Mouse (Mus musculus) CH12.LX (cell line): Measurements from ENCODE around the gene Olfr107. TPM values are rescaled to one million over a fixed set of nuclear protein-coding genes. Genes with fewer than 3 reads are reported as not detected.

Experiments used
- DNase-seq: peaks from one replicate; pipeline ENCODE4 v3.0.0-alpha.2; 2013; ENCODE audit errors: extremely low read depth
- H3K27ac ChIP-seq: 2 replicates; pipeline ENCODE4 v1.5.1; 2012; ENCODE audit warnings: low read depth, mild to moderate bottlenecking, control low read depth, moderate library complexity; ENCODE audit not compliant: insufficient read depth
- H3K27me3 ChIP-seq: replicated peaks from 2 replicates; pipeline ENCODE3; 2012; ENCODE audit warnings: inconsistent platforms
- H3K36me3 ChIP-seq, 2 experiments: replicated peaks in 1 of 2; 2 replicates each; pipeline versions ENCODE3 to v1.6.1; 2012; ENCODE audit warnings: inconsistent platforms in 1 of 2, low read length in 1 of 2, mild to moderate bottlenecking in 1 of 2, mixed read lengths in 1 of 2, moderate library complexity in 1 of 2; ENCODE audit not compliant: control insufficient read depth in 1 of 2, insufficient read depth in 1 of 2
- H3K4me1 ChIP-seq, 2 experiments: 2 replicates each; pipeline ENCODE4 v1.6.1; 2012; ENCODE audit warnings: inconsistent platforms in 1 of 2, moderate library complexity in 1 of 2; ENCODE audit not compliant: insufficient read depth in 2 of 2, control insufficient read depth in 1 of 2
- H3K4me2 ChIP-seq: 2 replicates; pipeline ENCODE4 v1.6.1; 2012; ENCODE audit warnings: low read depth, mild to moderate bottlenecking, control low read depth; ENCODE audit not compliant: poor library complexity, insufficient read depth, severe bottlenecking
- H3K4me3 ChIP-seq, 3 experiments: fragments of 150-350 bp in 1 of 3; sonication (generic) in 1 of 3; replicated peaks in 1 of 3; 2 replicates each; pipeline versions ENCODE3 to v1.5.1; 2011 to 2012; ENCODE audit warnings: low read depth in 2 of 3, low read length in 2 of 3, mild to moderate bottlenecking in 2 of 3, moderate library complexity in 2 of 3, control low read depth in 1 of 3, improper control_type of control experiment in 1 of 3, inconsistent platforms in 1 of 3, mixed read lengths in 1 of 3; ENCODE audit not compliant: poor library complexity in 1 of 3
- H3K79me2 ChIP-seq: replicated peaks from 2 replicates; pipeline ENCODE4 v1.6.1; 2012; ENCODE audit warnings: mild to moderate bottlenecking, moderate library complexity; ENCODE audit not compliant: control insufficient read depth, poor library complexity, insufficient read depth, severe bottlenecking; ENCODE audit errors: extremely low read depth
- H3K9ac ChIP-seq: 2 replicates; pipeline ENCODE4 v1.6.1; 2012; ENCODE audit warnings: low read depth, mild to moderate bottlenecking, control low read depth, moderate library complexity; ENCODE audit not compliant: insufficient read depth
- H3K9me3 ChIP-seq: replicated peaks from 2 replicates; pipeline ENCODE3; 2012; ENCODE audit warnings: low read length, inconsistent platforms, mixed read lengths
- BHLHE40 ChIP-seq: IDR thresholded peaks from 2 replicates; pipeline ENCODE4 v1.6.1; 2011; ENCODE audit warnings: mild to moderate bottlenecking, low read depth, low read length, improper control_type of control experiment
- CHD2 ChIP-seq: IDR thresholded peaks from 2 replicates; pipeline ENCODE4 v1.6.1; 2011; ENCODE audit warnings: low read length, improper control_type of control experiment
- CTCF ChIP-seq, 2 experiments: IDR thresholded peaks in 1 of 2; conservative IDR thresholded peaks in 1 of 2; 2 replicates each; pipeline ENCODE4 v1.5.1; 2011 to 2012; ENCODE audit warnings: low read depth in 2 of 2, low read length in 2 of 2, improper control_type of control experiment in 1 of 2, inconsistent platforms in 1 of 2, mild to moderate bottlenecking in 1 of 2, moderate library complexity in 1 of 2
- EP300 ChIP-seq: IDR thresholded peaks from 2 replicates; pipeline ENCODE4 v1.6.1; 2011; ENCODE audit warnings: low read length, improper control_type of control experiment
- HCFC1 ChIP-seq: IDR thresholded peaks from 2 replicates; pipeline ENCODE4 v1.6.1; 2012; ENCODE audit warnings: low read depth, mild to moderate bottlenecking, inconsistent platforms, low read length, improper control_type of control experiment
- IRF4 ChIP-seq: IDR thresholded peaks from 2 replicates; pipeline ENCODE4 v1.6.1; 2014; ENCODE audit warnings: low read depth, mild to moderate bottlenecking, inconsistent platforms, low read length, improper control_type of control experiment
- JUN ChIP-seq: IDR thresholded peaks from 2 replicates; pipeline ENCODE4 v1.6.1; 2011; ENCODE audit warnings: low read depth, mild to moderate bottlenecking, low read length, improper control_type of control experiment, moderate library complexity; ENCODE audit not compliant: insufficient read depth
- JUND ChIP-seq: conservative IDR thresholded peaks from 2 replicates; pipeline ENCODE4 v1.6.1; 2011; ENCODE audit warnings: low read depth, low read length, improper control_type of control experiment
- MAFK ChIP-seq: IDR thresholded peaks from 2 replicates; pipeline ENCODE4 v1.6.1; 2011; ENCODE audit warnings: low read length, improper control_type of control experiment; ENCODE audit not compliant: insufficient replicate concordance
- MAX ChIP-seq: IDR thresholded peaks from 2 replicates; pipeline ENCODE4 v1.6.1; 2011; ENCODE audit warnings: low read length, improper control_type of control experiment
- MAZ ChIP-seq: IDR thresholded peaks from 2 replicates; pipeline ENCODE4 v1.6.1; 2012; ENCODE audit warnings: low read depth, mild to moderate bottlenecking, inconsistent platforms, low read length, improper control_type of control experiment, moderate library complexity
- MEF2A ChIP-seq: IDR thresholded peaks from 2 replicates; pipeline ENCODE4 v1.6.1; 2014; ENCODE audit warnings: low read depth, mild to moderate bottlenecking, inconsistent platforms, low read length, improper control_type of control experiment, borderline replicate concordance
- MYC ChIP-seq: IDR thresholded peaks from 2 replicates; pipeline ENCODE4 v1.6.1; 2011; ENCODE audit warnings: low read depth, mild to moderate bottlenecking, improper control_type of control experiment, low read length
- NELFE ChIP-seq: IDR thresholded peaks from 2 replicates; pipeline ENCODE4 v1.6.1; 2011; ENCODE audit warnings: low read depth, low read length, improper control_type of control experiment
- NRF1 ChIP-seq: IDR thresholded peaks from 2 replicates; pipeline ENCODE4 v1.6.1; 2014; ENCODE audit warnings: low read depth, mild to moderate bottlenecking, inconsistent platforms, low read length, improper control_type of control experiment, moderate library complexity
- RAD21 ChIP-seq: IDR thresholded peaks from 2 replicates; pipeline ENCODE4 v1.6.1; 2011; ENCODE audit warnings: low read depth, mild to moderate bottlenecking, low read length, improper control_type of control experiment, moderate library complexity
- RCOR1 ChIP-seq: conservative IDR thresholded peaks from 2 replicates; pipeline ENCODE4 v1.6.1; 2012; ENCODE audit warnings: low read depth, mild to moderate bottlenecking, inconsistent platforms, low read length, improper control_type of control experiment
- SIN3A ChIP-seq: IDR thresholded peaks from 2 replicates; pipeline ENCODE4 v1.6.1; 2012; ENCODE audit warnings: low read length, improper control_type of control experiment, inconsistent platforms
- TBP ChIP-seq: conservative IDR thresholded peaks from 2 replicates; pipeline ENCODE4 v1.6.1; 2011; ENCODE audit warnings: low read depth, low read length, improper control_type of control experiment
- TCF12 ChIP-seq: IDR thresholded peaks from 2 replicates; pipeline ENCODE4 v1.6.1; 2014; ENCODE audit warnings: low read depth, mild to moderate bottlenecking, inconsistent platforms, low read length, improper control_type of control experiment
- USF1 ChIP-seq: IDR thresholded peaks from 2 replicates; pipeline ENCODE4 v1.6.1; 2014; ENCODE audit warnings: low read depth, mild to moderate bottlenecking, inconsistent platforms, low read length, improper control_type of control experiment
- USF2 ChIP-seq: conservative IDR thresholded peaks from 2 replicates; pipeline ENCODE4 v1.6.1; 2011; ENCODE audit warnings: low read depth, low read length, improper control_type of control experiment
- ZC3H11A ChIP-seq: IDR thresholded peaks from 2 replicates; pipeline ENCODE4 v1.6.1; 2012; ENCODE audit warnings: low read depth, mild to moderate bottlenecking, inconsistent platforms, low read length, improper control_type of control experiment
- ZKSCAN1 ChIP-seq: IDR thresholded peaks from 2 replicates; pipeline ENCODE4 v1.6.1; 2012; ENCODE audit warnings: low read depth, inconsistent platforms, low read length, improper control_type of control experiment, borderline replicate concordance
- ZNF384 ChIP-seq: IDR thresholded peaks from 2 replicates; pipeline ENCODE4 v1.6.1; 2012; ENCODE audit warnings: low read depth, low read length, improper control_type of control experiment, inconsistent platforms
- dilution Hi-C: fragments of 300-500 bp; cut with MboI; formaldehyde crosslinking; loops from 2 replicates; pipeline ENCODE4 v1.14.3; 2020; ENCODE audit warnings: low sequenced_read_pairs; ENCODE audit not compliant: extremely low pct_unique_long_range_greater_than_20kb, extremely low pct_ligation_motif_present
- in situ Hi-C: fragments of 300-500 bp; cut with MboI; formaldehyde crosslinking; loops from 3 replicates; pipeline ENCODE4 v1.14.3; 2019; ENCODE audit warnings: low sequenced_read_pairs, low pct_ligation_motif_present, low pct_unique_long_range_greater_than_20kb, mixed read lengths
- polyA plus RNA-seq: library from polyadenylated mRNA; unstranded; fragments of >175 nt; gene quantifications from 2 replicates; pipeline ENCODE4 v1.2.1, GENCODE M21; 2012; ENCODE audit warnings: low read depth; ENCODE audit not compliant: insufficient read length
- total RNA-seq, 2 experiments: library from RNA; depleted of rRNA; stranded (reverse); fragments of 300-350 nt in 1 of 2; fragments of >200 nt in 1 of 2; gene quantifications; 2 replicates each; pipeline ENCODE4 v1.2.3; 2012 to 2014

Olfr107 gene
- total RNA-seq (2012; rRNA removed) (not detected in 2 replicates), total RNA-seq (2014; rRNA removed) (not detected in 2 replicates), polyA plus RNA-seq (0.05 TPM in 1 of 2 replicates, not detected in the other)

- no peaks in the 10 kb centered on the region for H3K9me3 ChIP-seq
- H3K27ac ChIP-seq, result no peak within 1 kb of the TSS
- no peak within 1 kb of the TSS for H3K4me3 ChIP-seq
- in situ Hi-C loops (no loop called here), dilution Hi-C loops (no loop called here)
- TF ChIP-seq TBP (no peak), CTCF (conservative IDR thresholded peaks at IDR 0.05 in 1 of 2, IDR thresholded peaks at IDR 0.05 in 1 of 2; ENCODE audit: low read depth in 2 of 2, low read length in 2 of 2) (no peak), HCFC1 (no peak), ZC3H11A (no peak), EP300 (no peak), USF2 (no peak), TCF12 (no peak), IRF4 (no peak), MEF2A (no peak), MAFK (no peak), ZKSCAN1 (no peak), CHD2 (no peak), USF1 (no peak), RCOR1 (no peak), NELFE (no peak), MAX (no peak), JUND (no peak), JUN (no peak), SIN3A (no peak)
- no peak within 1 kb of the TSS for H3K9ac ChIP-seq
- H3K27me3 ChIP-seq, result no peaks in the 10 kb centered on the region
- no peak within 1 kb of the TSS for H3K4me2 ChIP-seq
- no peaks in the 10 kb centered on the region for H3K79me2 ChIP-seq
- H3K4me1 ChIP-seq, result no peaks in the 10 kb centered on the region
- no peak for DNase-seq
- H3K36me3 ChIP-seq, result no peaks in the 10 kb centered on the region
Measured at GRCm38 (mm10) chr17:37398926-37399325, at the start of gene Olfr107. Gene Olfr107 (plus strand): TSS chr17:37399226.

- no peak within 1 kb of the TSS for H3K4me2 ChIP-seq
- no peak within 1 kb of the TSS for H3K27ac ChIP-seq
- no peaks in the 10 kb centered on the region for H3K79me2 ChIP-seq
- peaks cover 4% of the 10 kb centered on the region for H3K27me3 ChIP-seq
- dilution Hi-C loops, result no loop called here
- H3K9ac ChIP-seq, result no peak within 1 kb of the TSS
- H3K9me3 ChIP-seq, result no peaks in the 10 kb centered on the region
- H3K36me3 ChIP-seq, result no peaks in the 10 kb centered on the region
- TF ChIP-seq RAD21 (no peak), JUND (no peak), MYC (no peak), NRF1 (no peak), MAZ (no peak), USF2 (no peak), ZNF384 (no peak), NELFE (no peak), ZC3H11A (no peak), EP300 (no peak), MEF2A (no peak), HCFC1 (no peak), BHLHE40 (no peak), IRF4 (no peak)
- in situ Hi-C loops, result no loop called here
- no peak for DNase-seq
- H3K4me1 ChIP-seq, result no peaks in the 10 kb centered on the region
- H3K4me3 ChIP-seq, result no peak within 1 kb of the TSS
Measured at GRCm38 (mm10) chr17:37359282-37359681, 39.7 kb upstream of the Olfr107 start, which contains the start of gene Olfr104-ps. Gene Olfr104-ps (plus strand): TSS chr17:37359582.
